Mouse (Mus musculus) CH12.LX (cell line): ENCODE measurements at regions not wholly inside any gene's neighbourhood (a gene's known extent, or its start where the extent isn't known, plus 50 kb on each side); places are given as distances from the start of the nearest gene placed in this dataset.

Experiments used
- DNase-seq: peaks from one replicate; pipeline ENCODE4 v3.0.0-alpha.2; 2013; ENCODE audit errors: extremely low read depth
- H3K27ac ChIP-seq: 2 replicates; pipeline ENCODE4 v1.5.1; 2012; ENCODE audit warnings: low read depth, mild to moderate bottlenecking, control low read depth, moderate library complexity; ENCODE audit not compliant: insufficient read depth
- H3K27me3 ChIP-seq: replicated peaks from 2 replicates; pipeline ENCODE3; 2012; ENCODE audit warnings: inconsistent platforms
- H3K36me3 ChIP-seq, 2 experiments: replicated peaks in 1 of 2; 2 replicates each; pipeline versions ENCODE3 to v1.6.1; 2012; ENCODE audit warnings: inconsistent platforms in 1 of 2, low read length in 1 of 2, mild to moderate bottlenecking in 1 of 2, mixed read lengths in 1 of 2, moderate library complexity in 1 of 2; ENCODE audit not compliant: control insufficient read depth in 1 of 2, insufficient read depth in 1 of 2
- H3K4me1 ChIP-seq, 2 experiments: 2 replicates each; pipeline ENCODE4 v1.6.1; 2012; ENCODE audit warnings: inconsistent platforms in 1 of 2, moderate library complexity in 1 of 2; ENCODE audit not compliant: insufficient read depth in 2 of 2, control insufficient read depth in 1 of 2
- H3K4me2 ChIP-seq: 2 replicates; pipeline ENCODE4 v1.6.1; 2012; ENCODE audit warnings: low read depth, mild to moderate bottlenecking, control low read depth; ENCODE audit not compliant: poor library complexity, insufficient read depth, severe bottlenecking
- H3K4me3 ChIP-seq, 3 experiments: fragments of 150-350 bp in 1 of 3; sonication (generic) in 1 of 3; replicated peaks in 1 of 3; 2 replicates each; pipeline versions ENCODE3 to v1.5.1; 2011 to 2012; ENCODE audit warnings: low read depth in 2 of 3, low read length in 2 of 3, mild to moderate bottlenecking in 2 of 3, moderate library complexity in 2 of 3, control low read depth in 1 of 3, improper control_type of control experiment in 1 of 3, inconsistent platforms in 1 of 3, mixed read lengths in 1 of 3; ENCODE audit not compliant: poor library complexity in 1 of 3
- H3K79me2 ChIP-seq: replicated peaks from 2 replicates; pipeline ENCODE4 v1.6.1; 2012; ENCODE audit warnings: mild to moderate bottlenecking, moderate library complexity; ENCODE audit not compliant: control insufficient read depth, poor library complexity, insufficient read depth, severe bottlenecking; ENCODE audit errors: extremely low read depth
- H3K9ac ChIP-seq: 2 replicates; pipeline ENCODE4 v1.6.1; 2012; ENCODE audit warnings: low read depth, mild to moderate bottlenecking, control low read depth, moderate library complexity; ENCODE audit not compliant: insufficient read depth
- H3K9me3 ChIP-seq: replicated peaks from 2 replicates; pipeline ENCODE3; 2012; ENCODE audit warnings: low read length, inconsistent platforms, mixed read lengths
- BHLHE40 ChIP-seq: IDR thresholded peaks from 2 replicates; pipeline ENCODE4 v1.6.1; 2011; ENCODE audit warnings: mild to moderate bottlenecking, low read depth, low read length, improper control_type of control experiment
- ETS1 ChIP-seq: conservative IDR thresholded peaks from 2 replicates; pipeline ENCODE4 v1.6.1; 2012; ENCODE audit warnings: low read depth, mild to moderate bottlenecking, inconsistent platforms, low read length, improper control_type of control experiment, moderate library complexity
- GABPA ChIP-seq: IDR thresholded peaks from 2 replicates; pipeline ENCODE4 v1.6.1; 2012; ENCODE audit warnings: low read depth, low read length, improper control_type of control experiment, inconsistent platforms; ENCODE audit not compliant: insufficient replicate concordance
- JUN ChIP-seq: IDR thresholded peaks from 2 replicates; pipeline ENCODE4 v1.6.1; 2011; ENCODE audit warnings: low read depth, mild to moderate bottlenecking, low read length, improper control_type of control experiment, moderate library complexity; ENCODE audit not compliant: insufficient read depth
- KAT2A ChIP-seq: IDR thresholded peaks from 2 replicates; pipeline ENCODE4 v1.6.1; 2012; ENCODE audit warnings: low read length, improper control_type of control experiment, inconsistent platforms; ENCODE audit not compliant: insufficient replicate concordance
- NRF1 ChIP-seq: IDR thresholded peaks from 2 replicates; pipeline ENCODE4 v1.6.1; 2014; ENCODE audit warnings: low read depth, mild to moderate bottlenecking, inconsistent platforms, low read length, improper control_type of control experiment, moderate library complexity
- PAX5 ChIP-seq: IDR thresholded peaks from 2 replicates; pipeline ENCODE4 v1.6.1; 2012; ENCODE audit warnings: low read length, inconsistent platforms, mixed read lengths
- POLR2A ChIP-seq: IDR thresholded peaks from 2 replicates; pipeline ENCODE4 v1.6.1; 2011; ENCODE audit warnings: low read depth, mild to moderate bottlenecking, improper control_type of control experiment, low read length
- RCOR1 ChIP-seq: conservative IDR thresholded peaks from 2 replicates; pipeline ENCODE4 v1.6.1; 2012; ENCODE audit warnings: low read depth, mild to moderate bottlenecking, inconsistent platforms, low read length, improper control_type of control experiment
- SIN3A ChIP-seq: IDR thresholded peaks from 2 replicates; pipeline ENCODE4 v1.6.1; 2012; ENCODE audit warnings: low read length, improper control_type of control experiment, inconsistent platforms
- SMC3 ChIP-seq: IDR thresholded peaks from 2 replicates; pipeline ENCODE4 v1.6.1; 2011; ENCODE audit warnings: low read depth, low read length, improper control_type of control experiment
- TBP ChIP-seq: conservative IDR thresholded peaks from 2 replicates; pipeline ENCODE4 v1.6.1; 2011; ENCODE audit warnings: low read depth, low read length, improper control_type of control experiment
- USF1 ChIP-seq: IDR thresholded peaks from 2 replicates; pipeline ENCODE4 v1.6.1; 2014; ENCODE audit warnings: low read depth, mild to moderate bottlenecking, inconsistent platforms, low read length, improper control_type of control experiment
- ZC3H11A ChIP-seq: IDR thresholded peaks from 2 replicates; pipeline ENCODE4 v1.6.1; 2012; ENCODE audit warnings: low read depth, mild to moderate bottlenecking, inconsistent platforms, low read length, improper control_type of control experiment
- ZMIZ1 ChIP-seq: IDR thresholded peaks from 2 replicates; pipeline ENCODE4 v1.6.1; 2012; ENCODE audit warnings: low read depth, mild to moderate bottlenecking, inconsistent platforms, low read length, improper control_type of control experiment
- dilution Hi-C: fragments of 300-500 bp; cut with MboI; formaldehyde crosslinking; loops from 2 replicates; pipeline ENCODE4 v1.14.3; 2020; ENCODE audit warnings: low sequenced_read_pairs; ENCODE audit not compliant: extremely low pct_unique_long_range_greater_than_20kb, extremely low pct_ligation_motif_present
- in situ Hi-C: fragments of 300-500 bp; cut with MboI; formaldehyde crosslinking; loops from 3 replicates; pipeline ENCODE4 v1.14.3; 2019; ENCODE audit warnings: low sequenced_read_pairs, low pct_ligation_motif_present, low pct_unique_long_range_greater_than_20kb, mixed read lengths

DNA sequence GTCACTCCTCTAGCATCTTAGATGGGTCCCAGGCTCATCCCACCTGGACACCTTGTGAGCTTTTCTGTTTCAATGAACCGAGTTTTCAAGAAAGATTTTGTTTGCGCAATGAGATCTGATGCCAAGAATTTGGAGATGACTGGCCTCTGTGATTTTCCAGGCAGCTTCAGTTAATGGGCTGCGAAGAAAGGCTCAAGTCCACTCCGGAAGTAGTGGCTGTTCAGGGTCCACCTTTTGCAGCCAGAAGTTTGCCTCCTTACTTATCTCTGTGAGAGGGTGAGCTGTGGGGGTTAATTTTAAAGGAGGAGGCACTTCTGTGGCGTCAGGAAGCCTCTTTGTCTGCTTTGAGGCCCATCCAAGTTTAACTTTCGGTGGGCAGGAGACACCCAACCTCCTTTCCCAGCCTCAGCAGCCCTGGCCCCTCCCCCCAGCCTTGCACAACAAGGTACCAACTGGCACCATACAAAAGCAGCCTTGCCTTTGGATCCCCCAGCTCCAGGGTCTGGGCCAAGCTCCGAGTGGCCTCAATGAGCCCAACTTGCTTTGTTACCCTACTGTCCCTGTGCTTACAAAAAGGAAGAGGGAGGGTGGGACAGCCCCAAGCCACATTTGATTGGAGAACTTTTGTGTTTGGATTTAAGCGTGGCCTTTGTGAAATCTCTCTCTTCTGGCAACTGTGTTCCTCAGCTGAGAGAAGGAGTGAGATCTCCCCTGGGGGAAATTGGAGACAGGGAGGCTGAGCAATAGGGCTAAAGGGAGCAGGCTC, 75.3 kb downstream of the Lsm3 start:
- H3K36me3 ChIP-seq: no peaks in the 10 kb centered on the region
- H3K4me3 ChIP-seq: no peak overlapping the region
- H3K9ac ChIP-seq: no peak overlapping the region
- H3K9me3 ChIP-seq: no peaks in the 10 kb centered on the region
- in situ Hi-C loops: no loop called here
- peaks cover 1% of the 10 kb centered on the region for H3K27me3 ChIP-seq
- no peak overlapping the region for H3K27ac ChIP-seq
- no peak overlapping the region for H3K4me2 ChIP-seq
- dilution Hi-C loops: no loop called here
- no peak for DNase-seq
- TF ChIP-seq SMC3 (no peak), RCOR1 (no peak), TBP (no peak), ETS1 (no peak), POLR2A (no peak), USF1 (no peak), ZMIZ1 (no peak)
- no peaks in the 10 kb centered on the region for H3K4me1 ChIP-seq
- H3K79me2 ChIP-seq: no peaks in the 10 kb centered on the region

DNA sequence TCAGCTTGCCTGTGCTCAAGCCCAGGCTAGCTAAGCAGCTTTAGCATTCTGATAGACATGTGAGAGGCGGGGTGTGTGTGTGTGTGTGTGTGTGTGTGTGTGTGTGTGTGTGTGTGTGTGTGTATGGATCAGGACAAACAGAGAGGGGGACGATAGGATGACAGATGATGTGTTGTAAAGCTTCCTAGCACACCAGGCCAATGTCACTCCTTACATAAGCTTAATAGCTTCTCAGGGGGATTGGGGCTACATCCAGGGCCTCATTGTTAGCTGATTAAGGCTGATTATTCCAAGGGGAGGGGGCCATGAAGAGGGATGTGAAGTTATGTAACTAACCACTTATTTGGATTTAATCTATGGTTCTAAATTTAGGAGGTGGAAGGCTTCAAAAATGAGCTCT, 76.9 kb downstream of the Lsm3 start:
- no peak for DNase-seq
- no peaks in the 10 kb centered on the region for H3K9me3 ChIP-seq
- dilution Hi-C loops (no loop called here), in situ Hi-C loops (no loop called here)
- H3K79me2 ChIP-seq: no peaks in the 10 kb centered on the region
- no peaks in the 10 kb centered on the region for H3K27me3 ChIP-seq
- H3K9ac ChIP-seq: no peak overlapping the region
- no peaks in the 10 kb centered on the region for H3K4me1 ChIP-seq
- TF ChIP-seq PAX5 (no peak), SIN3A (no peak), ZC3H11A (no peak), JUN (no peak), NRF1 (no peak), KAT2A (no peak), TBP (no peak), GABPA (no peak), BHLHE40 (no peak)
- H3K36me3 ChIP-seq: no peaks in the 10 kb centered on the region
- no peak overlapping the region for H3K4me2 ChIP-seq
- no peak overlapping the region for H3K27ac ChIP-seq
- no peak overlapping the region for H3K4me3 ChIP-seq
